Mouse (Mus musculus): ENCODE measurements around the gene Slc36a4. TPM values are rescaled to one million over a fixed set of nuclear protein-coding genes. Genes with fewer than 3 reads are reported as not detected.
A peak's percentile ranks its signal among the peaks of the same experiment; 100 is the strongest.

The Slc36a4 gene
- total RNA-seq, 2 experiments from 2014 or later: 47.5 to 49.1 TPM

DNA sequence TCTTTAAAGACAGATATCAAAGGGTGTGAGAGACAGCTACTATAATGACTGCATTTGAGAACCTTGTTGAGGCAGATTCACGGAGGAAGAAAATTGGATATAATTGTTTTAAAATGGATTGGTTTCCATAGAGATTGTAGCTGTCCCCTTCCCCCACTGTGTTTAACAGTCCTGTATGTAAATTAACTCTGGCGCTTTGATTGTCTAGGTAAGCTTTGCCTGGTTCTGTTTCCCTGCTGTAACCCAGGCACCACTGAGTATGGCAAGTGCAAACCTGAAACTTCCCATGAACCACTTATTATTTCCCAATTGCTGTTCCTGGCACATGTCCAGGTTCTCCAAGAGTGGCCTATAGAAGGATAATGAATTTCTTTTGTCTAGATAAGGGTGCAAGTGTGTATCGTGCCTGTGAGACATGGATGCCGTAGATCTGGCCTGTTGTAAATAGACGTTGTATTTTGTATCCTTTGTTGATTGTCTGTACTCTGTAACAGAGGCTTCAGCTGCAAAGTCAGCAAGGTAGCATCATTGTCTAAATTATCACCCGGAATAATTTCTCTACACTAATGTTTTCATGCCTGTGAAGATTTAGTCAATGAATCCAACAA lies 11.8 kb downstream of the Slc36a4 start:
- DNase-seq (ENCODE audit: low spot score in 2 of 2): no peak

DNA sequence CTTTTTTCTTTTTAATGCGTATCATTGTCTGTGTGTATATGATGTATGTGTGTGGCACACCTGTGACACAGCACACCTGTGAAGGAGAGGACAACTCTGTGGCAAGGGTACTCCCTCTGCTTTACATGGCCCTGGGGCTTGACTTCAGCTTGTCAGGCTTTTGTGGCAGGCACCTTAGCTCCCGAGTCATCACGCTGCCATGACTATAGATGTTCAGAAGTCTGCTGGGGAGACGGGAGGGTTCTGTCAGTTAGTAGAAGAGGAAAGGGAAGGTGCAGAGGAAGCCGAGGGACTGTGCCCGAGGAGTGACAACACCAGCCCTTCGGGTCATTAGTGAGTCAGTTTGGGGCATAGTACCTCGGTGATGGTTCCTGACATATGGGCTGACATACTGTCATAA lies 13.0 kb downstream of the Slc36a4 start:
- DNase-seq (ENCODE audit: low spot score in 2 of 2): peak in 1 of 2 experiments; percentile 0

DNA sequence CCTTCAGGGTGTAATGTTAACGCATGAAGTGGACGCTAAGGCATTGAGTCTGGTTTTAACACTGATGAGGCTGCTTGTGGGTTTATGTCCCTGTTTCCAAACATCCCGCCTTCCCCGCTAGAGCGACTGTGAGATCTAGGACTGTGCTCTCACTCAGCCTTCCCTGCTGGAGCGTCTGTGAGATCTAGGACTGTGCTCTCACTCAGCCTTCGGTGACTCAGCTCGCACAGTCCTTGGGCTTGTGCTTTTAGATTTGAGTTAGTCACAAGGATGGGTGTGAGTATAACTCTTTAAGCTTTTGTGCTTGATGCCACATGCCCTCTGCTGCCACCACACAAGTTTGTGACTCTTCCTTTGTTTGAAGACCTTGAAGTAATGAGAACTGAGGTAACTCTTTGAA lies 17.6 kb downstream of the Slc36a4 start:
- DNase-seq (ENCODE audit: low spot score in 2 of 2): no peak

DNA sequence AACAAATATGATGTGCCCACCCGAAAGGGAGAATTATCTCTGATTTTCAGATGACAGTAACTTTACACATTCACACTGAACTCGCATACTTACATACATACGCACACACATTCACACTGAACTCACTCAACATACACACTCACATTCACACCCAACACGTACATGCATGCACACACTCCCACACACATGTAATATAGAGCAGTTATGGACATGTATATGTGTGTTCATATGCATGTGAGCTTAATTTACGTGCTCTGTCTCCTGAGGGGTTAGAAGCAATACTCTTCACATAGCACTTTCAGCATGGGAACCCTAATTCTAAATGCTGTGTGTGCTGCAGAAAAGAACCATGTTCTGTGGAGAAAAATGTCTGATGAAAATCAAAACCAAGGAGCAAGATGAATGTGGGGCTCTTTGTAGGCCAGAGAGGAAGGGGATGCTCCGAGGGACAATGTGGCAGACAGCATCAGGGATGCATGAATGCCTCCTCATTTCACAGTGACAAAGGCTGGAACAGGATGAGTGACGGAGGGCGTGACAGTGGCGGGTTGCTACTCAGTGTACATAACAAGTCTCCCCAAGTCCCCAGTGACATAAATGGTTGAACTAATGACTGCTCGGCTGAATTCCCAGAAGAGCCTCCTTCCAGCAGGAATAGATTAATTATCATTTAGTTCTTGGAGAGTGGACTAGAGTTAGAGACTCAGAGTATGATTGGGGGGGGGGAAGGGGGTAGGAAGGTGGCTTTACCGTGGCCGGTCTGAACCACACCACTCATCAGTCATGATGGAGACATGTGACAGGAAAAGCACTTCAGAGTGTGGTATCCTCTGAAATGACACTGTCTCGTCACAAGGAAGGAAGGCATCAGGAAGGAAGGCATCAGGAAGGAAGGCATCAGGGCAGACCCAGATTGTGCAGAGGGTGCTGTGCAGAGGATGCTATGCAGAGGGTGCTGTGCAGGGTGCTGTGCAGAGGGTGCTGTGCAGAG lies 22.5 kb downstream of the Slc36a4 start:
- DNase-seq (ENCODE audit: low spot score in 2 of 2): no peak

DNA sequence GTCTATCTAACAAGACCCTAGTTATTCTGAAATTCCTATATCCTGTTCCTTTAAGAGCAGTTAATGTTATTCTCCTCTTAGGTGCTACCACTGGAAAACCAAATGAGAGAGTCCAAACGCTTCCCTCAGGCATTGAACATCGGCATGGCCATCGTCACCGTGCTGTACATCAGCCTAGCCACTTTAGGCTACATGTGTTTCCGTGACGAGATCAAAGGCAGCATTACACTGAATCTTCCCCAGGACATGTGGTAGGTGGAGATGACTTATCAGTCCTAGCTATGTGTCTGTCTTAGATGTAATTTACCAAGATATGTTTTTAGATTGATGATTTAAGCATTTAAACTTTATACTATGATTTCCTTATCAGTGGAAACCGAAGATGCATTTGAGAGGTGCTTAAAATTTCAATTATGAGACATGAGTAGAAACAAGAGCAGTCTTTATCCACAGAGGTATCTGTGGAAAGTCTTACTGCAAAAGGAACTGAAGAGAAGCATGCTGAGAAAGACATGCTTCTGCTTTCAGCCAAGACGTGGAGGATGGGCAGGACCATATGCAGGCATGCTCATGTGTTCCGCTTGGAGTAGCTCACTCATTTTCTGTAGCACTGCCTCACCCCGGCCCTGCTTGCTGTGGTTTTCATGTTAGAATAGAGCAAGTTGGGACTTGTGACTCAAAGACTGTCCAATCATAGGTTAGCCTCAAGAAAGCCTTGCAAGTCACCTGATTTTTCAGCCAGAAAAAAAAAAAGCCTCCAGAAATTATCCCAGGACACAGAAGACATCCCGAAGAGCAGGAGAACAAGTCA lies 24.7 kb downstream of the Slc36a4 start:
- DNase-seq (ENCODE audit: low spot score in 2 of 2): no peak

DNA sequence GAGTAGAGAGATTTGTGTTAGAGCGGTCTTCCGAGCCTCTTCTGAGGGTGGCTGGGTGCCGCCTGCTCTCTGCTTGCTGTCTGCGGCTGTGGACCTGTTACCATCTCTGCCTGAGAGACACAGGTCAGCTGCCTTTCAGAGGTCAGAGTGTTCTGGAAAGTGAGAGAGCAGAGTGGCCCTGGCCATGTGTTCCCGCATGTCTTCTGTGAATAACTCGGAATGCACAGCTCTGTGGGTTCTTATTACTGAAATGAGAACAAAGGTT lies 25.3 kb downstream of the Slc36a4 start:
- DNase-seq (ENCODE audit: low spot score in 2 of 2): no peak

DNA sequence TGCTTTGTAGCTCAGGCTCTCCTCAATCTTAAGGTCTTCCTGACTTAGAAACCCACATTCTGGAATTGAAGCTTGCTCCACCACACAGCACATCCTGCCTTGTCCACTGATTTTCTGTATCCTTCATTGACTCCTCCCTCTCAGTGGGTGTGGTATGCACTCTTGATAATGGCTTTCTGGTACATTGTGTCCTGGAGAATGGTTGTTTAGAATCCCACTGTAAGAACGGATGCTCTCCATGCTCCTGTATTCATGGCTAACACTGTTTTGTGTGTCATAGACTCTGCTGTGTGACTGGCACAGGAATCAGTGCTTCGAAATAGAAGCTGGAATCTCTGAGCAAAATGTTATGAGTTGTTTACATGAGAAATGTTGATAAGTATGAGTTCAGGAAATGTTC lies 28.0 kb downstream of the Slc36a4 start:
- no peak for DNase-seq (ENCODE audit: low spot score in 2 of 2)

DNA sequence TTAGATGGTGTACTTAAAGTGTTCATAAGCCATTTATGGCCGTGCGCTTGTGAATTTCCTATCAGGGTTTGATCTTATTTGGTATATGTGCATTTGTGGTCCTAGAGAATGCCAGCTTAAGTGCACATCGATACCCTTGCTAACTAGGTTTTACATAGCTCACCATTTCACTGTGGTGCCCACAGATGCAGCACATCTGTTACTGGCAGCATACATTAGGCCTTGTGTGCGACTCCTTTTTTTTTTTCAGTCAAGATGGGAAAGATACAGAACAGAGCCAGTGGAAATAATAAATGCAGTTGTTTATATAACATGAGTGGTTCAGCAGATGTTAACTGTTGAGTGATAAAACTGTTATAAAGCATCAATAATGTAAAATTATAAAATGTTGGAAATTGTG lies 31.9 kb downstream of the Slc36a4 start:
- no peak for DNase-seq (ENCODE audit: low spot score in 2 of 2)

DNA sequence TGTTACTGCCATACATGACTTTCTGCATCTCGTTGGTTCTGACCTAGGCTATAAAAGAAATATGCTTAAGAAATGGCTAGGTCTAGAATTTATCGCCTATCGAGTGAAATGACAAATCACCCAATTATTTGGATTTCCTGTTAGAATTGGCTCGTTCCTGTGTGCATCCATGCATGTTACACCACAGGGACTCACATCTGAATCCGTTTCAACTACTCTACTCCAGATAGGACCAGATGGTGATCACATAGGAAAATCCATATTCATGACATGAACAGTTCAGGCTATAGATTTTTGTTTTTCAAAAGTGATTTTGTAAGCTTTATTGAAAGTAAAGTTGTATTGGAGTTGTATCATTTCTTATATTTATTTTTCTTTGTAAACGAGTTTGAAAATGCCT lies 32.4 kb downstream of the Slc36a4 start:
- DNase-seq (ENCODE audit: low spot score in 2 of 2): no peak

DNA sequence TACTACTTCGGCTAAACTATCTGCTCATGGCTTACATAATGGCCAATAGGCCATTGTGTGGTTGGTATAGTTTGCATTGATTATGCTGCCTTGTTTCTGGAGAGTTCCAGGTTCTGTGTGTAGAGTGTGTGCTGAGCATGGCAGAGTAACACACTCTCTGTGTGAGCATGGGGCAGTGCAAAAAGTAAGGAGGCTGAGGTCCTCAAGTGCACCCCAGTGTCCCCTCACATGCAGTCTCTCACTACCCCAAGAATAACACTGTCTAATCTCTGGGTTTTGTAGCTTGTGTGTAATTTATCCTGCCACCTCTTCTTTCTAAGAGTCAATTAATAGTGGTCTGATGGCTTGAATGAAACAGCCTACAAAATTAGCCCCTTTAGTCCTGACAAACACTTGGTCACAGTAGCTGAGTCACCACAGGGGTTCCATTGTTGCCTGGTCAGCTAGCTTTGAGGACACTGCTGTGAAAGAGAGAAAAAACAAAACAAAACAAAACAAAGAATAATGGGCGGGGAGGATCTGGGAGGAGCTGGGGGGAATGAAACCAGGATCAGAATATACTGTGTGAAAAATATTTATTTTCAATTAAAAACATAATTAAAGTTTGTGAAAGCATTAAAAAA lies 36.6 kb downstream of the Slc36a4 start:
- DNase-seq (ENCODE audit: low spot score in 2 of 2): no peak

DNA sequence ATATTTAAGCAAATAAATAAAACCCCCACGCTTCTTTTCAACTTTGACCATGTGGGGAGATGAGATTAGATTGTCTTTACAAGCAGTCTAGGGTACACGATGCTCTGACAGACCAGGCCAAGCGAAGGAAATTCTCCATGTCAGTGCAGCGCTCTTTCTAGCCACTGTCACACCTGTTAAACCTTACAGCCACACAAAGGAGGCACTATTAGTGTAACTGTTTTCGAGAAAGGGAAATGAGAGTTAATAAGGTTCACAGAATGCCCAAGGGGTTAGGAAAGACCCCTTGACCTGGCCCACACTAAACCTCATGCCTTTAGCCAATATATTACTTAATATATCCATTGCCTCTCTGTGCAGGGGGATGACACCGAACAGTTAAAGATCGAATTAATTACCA lies 37.1 kb downstream of the Slc36a4 start:
- DNase-seq (ENCODE audit: low spot score in 2 of 2): no peak

DNA sequence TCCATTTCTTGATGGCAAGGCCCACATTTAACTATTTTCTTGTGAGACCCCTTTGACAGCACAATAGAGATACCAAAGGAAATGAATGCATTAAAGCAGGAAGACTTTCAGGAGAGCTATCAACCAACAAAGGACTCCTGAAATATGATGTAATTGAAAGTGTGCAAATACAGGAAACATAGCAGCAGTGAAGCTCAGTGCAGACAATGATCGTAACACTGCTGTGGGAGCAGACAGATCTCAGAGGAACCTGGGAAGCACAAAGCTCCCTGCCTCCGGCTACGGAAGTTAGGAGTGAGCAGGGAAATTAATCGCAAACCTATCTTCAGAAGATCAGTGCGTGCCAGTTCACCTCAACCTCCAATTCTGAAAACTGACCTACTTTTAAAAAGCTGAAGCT lies 38.8 kb downstream of the Slc36a4 start:
- no peak for DNase-seq (ENCODE audit: low spot score in 2 of 2)

DNA sequence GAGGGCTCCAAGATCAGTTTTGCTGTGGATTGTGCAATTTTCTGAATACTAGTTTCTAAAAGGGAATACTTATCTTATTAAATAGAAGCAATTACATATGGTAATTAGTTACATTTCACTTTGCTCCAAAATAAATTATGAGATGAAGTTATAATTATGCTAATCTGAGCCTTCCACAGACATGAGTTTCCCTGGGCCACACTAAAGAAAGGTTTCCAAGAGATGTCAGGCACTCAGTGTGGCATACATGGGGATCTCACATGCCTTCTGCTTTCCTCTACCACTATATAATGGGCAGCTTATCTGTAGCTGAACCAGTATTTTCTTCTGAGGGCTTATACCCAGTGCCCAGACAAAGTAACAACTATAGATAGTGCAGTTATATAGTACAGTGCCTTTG lies 49.8 kb downstream of the Slc36a4 start:
- DNase-seq (ENCODE audit: low spot score in 2 of 2): no peak

DNA sequence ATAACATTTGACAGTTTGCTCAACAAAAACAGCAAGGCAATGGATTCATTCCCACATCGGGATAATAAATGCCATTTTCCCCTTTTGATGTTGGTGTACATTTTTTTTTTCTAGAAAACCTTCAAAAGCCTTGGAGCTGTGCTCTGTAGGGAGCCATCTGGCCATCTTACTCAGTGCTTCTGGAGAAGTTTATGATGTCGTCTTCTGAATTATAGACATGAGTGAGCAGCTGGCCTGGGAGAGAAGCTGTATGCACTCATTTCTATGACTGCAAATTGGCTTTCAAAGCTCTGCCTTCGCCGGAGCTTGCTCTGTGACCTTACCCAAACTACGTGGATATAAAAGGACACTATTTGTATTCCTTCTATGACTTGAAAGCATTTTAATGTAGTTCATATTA lies 56.8 kb downstream of the Slc36a4 start:
- DNase-seq (ENCODE audit: low spot score in 2 of 2): no peak

DNA sequence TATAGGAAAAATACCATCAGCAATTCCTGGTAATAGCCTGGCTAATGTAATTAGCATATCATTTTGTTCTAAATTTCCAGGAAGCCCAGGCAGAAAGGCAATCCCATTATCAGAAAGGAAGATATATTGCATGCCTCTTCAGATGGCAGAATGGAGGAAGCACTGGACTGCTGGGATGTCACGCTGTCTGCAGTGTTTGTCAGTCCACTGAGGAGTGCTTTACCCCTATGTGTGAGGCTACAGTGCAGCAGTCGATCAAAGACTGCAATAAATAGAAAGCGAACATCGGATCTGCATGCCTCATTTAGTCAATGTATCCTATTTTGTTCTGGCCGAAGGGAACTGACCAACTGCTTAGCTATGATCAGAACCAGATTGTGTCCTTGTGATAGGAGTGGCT lies 57.3 kb downstream of the Slc36a4 start:
- no peak for DNase-seq (ENCODE audit: low spot score in 2 of 2)

DNA sequence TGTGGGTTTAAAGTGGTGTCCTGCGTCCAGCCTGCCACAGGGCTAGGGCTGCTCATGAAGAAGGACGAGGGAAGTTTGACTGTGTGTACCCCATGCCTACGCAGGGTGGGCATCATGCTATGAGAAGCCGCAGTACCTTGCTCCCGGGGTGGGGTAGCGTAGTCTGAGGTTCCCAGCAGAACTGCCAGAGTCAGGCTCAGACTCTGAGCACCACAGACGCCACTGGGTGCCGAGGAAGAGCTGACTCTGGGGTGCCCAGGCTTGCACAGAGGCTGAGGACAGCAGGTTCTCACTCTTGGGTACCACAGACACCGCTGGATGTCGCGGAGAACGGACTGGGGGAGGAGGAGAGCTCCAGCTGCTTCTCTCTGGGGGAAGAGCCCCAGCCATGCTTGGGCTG lies 63.2 kb downstream of the Slc36a4 start:
- no peak for DNase-seq (ENCODE audit: low spot score in 2 of 2)

DNA sequence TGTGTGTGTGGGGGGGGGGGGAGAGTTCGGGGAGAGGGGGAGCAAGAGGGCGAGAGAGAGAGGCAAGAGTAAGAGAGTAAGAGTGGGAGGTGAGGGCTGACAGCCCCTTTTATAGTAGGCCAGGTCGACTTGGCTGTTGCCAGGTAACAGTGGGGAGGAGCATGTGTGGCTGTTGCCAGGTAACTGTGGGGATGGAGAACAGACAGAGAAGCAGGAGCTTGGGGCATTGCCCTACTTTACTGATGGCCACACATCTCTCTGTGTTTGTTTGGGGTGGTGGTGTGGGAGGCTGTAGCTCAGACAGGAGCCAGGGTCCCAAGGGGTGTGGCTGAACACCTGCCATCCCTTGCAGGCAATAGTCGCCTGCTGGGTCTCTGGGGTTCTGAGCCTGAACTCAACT lies 63.9 kb downstream of the Slc36a4 start:
- DNase-seq (ENCODE audit: low spot score in 2 of 2): no peak

DNA sequence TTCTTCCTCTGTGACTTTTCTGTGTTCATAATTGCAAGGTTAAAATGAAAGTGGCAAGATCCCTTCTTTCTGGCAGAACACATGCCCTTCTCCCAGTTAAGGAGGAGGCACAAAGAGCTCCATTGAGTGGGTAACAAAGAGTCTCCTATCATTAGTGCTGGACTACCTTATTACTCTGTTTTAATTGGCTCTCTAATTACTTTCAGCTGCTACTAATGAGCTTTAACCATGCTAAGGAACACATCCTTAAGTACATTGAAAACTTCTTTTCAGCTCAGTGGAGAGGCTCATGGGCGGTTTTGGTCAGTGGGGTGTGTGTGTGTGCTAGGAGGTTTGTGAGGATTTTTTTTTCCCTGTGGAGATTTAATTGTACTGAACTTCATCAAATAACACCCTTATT lies 65.4 kb downstream of the Slc36a4 start:
- no peak for DNase-seq (ENCODE audit: low spot score in 2 of 2)

DNA sequence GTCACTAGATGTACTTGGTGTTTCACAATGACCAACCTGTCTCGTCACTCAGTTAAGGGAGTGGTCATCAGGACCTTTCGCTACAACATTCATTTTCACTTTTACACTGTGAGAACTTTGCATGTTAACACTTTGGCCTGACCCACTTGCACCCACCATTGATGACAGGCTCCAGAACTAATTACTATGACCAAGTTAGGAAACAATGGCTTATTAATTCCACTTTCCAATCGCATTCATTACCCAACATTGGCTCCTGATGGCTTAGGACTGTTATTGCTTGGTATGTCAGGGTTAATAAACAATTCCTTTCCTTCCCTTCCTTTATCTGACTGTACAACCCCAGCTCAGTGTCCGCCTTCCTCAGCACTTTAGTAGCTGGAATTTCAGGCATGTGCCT lies 72.4 kb downstream of the Slc36a4 start:
- DNase-seq (ENCODE audit: low spot score in 2 of 2): no peak

DNA sequence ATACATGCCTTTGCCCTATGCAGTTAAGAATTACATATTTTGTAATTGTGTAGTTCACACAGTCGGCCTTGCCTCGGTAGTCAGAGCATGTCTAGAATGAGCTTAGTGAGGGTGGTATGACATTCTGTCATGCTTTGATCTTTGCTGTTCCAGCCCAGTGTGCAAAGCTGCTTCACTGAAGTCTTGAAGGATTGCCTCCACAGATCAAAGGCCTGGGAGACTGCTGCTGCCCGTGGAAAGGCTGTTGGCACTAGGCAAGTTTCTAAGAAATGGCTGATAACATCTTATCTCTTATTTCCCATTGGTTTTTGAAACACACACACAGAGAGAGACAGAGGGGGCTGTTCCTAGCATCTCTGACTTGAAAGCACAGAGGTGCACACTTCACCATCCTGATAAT lies 76.7 kb downstream of the Slc36a4 start:
- DNase-seq (ENCODE audit: low spot score in 2 of 2): no peak

DNA sequence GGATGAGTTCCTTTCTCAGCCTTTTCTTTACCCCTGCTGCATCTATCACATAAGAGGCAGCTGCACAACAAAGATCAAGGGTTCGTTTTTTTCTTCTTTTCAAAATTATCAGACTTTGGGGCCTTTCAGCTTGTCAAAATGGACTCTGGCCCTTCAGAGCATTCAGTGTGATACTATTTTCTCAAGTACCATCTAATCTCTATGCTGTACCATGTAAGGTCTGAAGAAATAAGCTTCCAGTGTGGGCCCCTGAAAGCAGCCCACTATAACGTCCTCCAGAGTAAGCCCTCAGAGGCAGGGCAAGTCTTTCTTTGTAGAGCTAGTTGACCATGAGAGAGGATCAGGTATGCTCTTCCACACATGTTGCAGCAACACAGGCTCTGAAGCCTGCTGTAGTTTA lies 77.1 kb downstream of the Slc36a4 start:
- DNase-seq (ENCODE audit: low spot score in 2 of 2): no peak

DNA sequence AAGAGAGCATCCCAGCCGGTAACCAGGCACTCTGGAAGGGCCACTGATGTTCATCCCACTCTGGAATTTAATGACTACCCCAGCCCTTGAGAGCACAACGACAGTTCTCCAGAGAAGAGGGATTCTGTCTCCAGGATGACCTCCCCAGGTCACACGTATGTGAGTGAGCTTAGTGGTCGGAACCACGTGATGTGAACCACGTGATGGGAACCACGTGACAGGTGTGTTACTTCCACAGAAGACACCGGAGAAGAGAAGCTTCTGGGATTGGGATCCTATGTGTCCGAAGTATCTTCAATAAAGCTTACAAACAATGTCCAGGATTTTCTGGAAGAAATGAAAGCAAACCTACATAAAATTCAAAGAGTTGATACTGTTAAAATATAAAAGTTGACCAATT lies 82.5 kb downstream of the Slc36a4 start:
- DNase-seq (ENCODE audit: low spot score in 2 of 2): no peak
